Mouse (Mus musculus) bone marrow macrophage, adult 2 months (primary cell): ENCODE measurements around the gene F2rl2.

Experiments used
- CTCF ChIP-seq: IDR thresholded peaks from 2 replicates; pipeline ENCODE4 v1.5.1; 2012; ENCODE audit warnings: low read depth, mild to moderate bottlenecking, low read length, moderate library complexity
- POLR2A ChIP-seq: IDR thresholded peaks from 2 replicates; pipeline ENCODE4 v1.6.1; 2012; ENCODE audit warnings: mild to moderate bottlenecking, low read depth, low read length, borderline replicate concordance

GRCm38 (mm10) chr13:95745451-95745850, 48.8 kb downstream of the F2rl2 start:
- TF ChIP-seq CTCF (no peak), POLR2A (no peak)
